Mouse (Mus musculus): ENCODE measurements at regions not wholly inside any gene's neighbourhood (a gene's known extent, or its start where the extent isn't known, plus 50 kb on each side); places are given as distances from the start of the nearest gene placed in this dataset.

DNA sequence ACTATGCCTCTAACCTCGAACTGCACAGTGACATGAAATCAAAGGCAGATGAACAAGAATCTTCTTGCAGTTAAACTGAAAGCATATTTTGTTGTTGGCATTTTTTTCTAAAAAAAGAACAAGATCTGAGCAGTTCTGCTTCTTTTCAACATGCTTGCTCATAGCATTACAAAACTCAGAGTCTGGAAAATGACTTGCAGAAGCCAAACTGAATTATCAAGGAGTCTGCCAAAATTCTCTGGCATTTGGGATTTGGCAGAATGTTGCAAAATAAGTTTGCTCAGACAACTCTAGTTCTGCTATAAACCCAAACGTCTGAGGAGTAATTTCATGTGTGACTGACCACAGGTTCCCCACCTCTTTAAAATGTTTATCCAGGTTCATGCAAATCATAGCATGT lies 907.3 kb upstream of the Gm37988 start:
- peak; percentile 74 for DNase-seq (ENCODE audit: low read depth, low spot score)

DNA sequence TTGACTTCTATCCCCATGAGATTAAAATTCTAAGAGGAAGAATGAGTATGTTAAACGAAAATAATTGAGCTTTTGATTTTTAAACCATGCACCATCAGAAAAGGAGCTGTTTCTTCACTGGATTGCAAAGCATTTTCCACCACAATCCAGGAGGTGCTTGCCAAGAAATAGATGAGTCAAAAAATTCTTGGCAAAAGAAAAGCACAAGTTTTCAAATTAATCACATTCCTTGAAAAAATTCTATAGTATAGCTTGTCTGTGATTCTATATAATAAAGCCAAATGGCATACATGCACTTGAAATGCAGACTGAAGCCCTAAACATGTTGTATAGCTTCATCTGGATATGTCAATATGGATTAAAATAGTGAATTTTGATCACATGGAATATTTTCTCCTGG lies 904.3 kb upstream of the Gm37988 start:
- DNase-seq (ENCODE audit: low read depth, low spot score): no peak

- DNase-seq (ENCODE audit: low read depth, low spot score): no peak
Measured at GRCm38 (mm10) chr1:3912499-3912898, 895.2 kb upstream of the Gm37988 start.

- no peak for DNase-seq (ENCODE audit: low read depth, low spot score)
Measured at GRCm38 (mm10) chr1:3913631-3914030, 894.1 kb upstream of the Gm37988 start.
